Mouse (Mus musculus) cerebellum, adult 9-10 months (tissue): ENCODE measurements around the gene Myrfl.

Source experiments
- DNase-seq: peaks from one replicate; pipeline ENCODE4 v3.0.0; 2022

The Myrfl gene

GRCm38 (mm10) chr10:116750895-116751294, 145.8 kb downstream of the Myrfl start:
- no peak for DNase-seq

- DNase-seq: no peak
Measured at GRCm38 (mm10) chr10:116750062-116750461, 146.7 kb downstream of the Myrfl start.

GRCm38 (mm10) chr10:116748681-116749080, 148.0 kb downstream of the Myrfl start:
- no peak for DNase-seq

DNA sequence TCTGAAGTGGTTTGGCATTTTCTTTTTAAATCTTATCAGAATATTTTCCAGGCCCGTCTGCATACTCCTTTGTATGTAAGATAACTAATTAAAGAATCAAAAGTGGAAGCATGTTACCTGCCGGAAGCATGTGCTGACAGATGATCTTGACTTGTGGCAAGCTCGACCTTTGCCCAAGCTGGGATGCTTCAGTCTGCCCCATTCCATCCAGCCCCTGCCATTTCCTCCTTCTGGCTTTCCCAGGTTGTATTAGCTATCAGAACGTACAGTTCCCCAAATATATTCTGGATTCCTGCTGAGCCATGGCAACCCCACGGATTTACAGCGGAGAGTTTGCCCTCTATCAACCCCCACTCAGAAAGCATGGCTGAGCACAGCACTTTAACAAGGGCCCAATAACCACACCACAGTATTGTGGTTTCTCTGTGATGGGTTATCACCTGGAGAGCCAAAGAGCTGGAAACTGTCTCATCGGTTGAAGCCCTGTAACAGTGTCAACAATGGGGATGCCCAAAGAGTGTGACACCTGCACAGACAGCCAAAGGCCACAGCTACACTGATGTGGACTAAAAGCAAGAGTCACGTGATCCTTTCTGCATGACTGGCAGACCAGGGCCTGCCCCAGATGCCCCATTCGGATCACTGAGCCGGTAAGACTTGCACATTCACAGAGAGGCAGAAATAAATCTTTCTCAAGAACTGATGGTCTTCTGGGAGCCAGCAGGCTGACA, 150.3 kb downstream of the Myrfl start:
- no peak for DNase-seq

DNA sequence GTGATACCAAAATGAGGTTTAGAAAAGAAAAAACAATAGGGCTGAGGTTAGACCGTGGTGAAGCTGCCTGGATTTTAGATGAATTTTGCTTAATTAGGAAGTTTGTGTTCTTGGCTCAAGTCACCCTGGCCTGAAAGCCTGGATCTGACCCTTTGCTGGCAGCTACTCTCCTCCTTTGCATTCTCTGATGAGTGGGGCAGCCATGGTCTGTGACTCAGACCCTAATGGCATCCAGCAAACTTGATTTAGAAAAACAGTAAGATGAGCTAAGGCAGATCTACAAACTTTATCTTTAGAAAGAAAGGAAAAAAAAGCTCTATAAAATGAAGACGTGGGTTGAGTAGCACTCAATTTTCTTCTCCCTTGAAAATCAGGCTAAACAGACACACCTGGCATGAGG, 154.0 kb downstream of the Myrfl start:
- no peak for DNase-seq

- no peak for DNase-seq
Measured at GRCm38 (mm10) chr10:116742189-116742588, 154.5 kb downstream of the Myrfl start.

- DNase-seq: no peak
Measured at GRCm38 (mm10) chr10:116741343-116741742, 155.4 kb downstream of the Myrfl start.

DNA sequence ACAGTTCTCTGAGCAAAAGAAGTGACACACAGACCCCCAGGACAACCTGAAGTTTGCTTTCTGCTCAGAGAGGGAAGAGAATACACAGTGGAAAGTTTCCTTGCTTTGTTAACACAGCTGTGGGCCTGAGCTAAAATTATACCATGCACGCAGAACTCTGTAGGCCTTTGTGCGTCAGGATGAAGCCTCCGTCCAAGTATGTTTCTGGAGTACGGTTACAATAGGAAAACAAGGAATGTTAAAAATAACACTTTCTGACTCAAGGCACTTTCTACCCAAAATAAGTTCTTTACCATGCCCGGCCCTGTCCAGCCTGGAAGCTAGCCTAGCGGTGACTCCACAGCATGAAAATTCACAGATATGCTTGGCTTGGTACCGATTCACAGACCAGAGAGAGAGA, 156.6 kb downstream of the Myrfl start:
- no peak for DNase-seq

GRCm38 (mm10) chr10:116738533-116738932, 158.2 kb downstream of the Myrfl start:
- DNase-seq: no peak

DNA sequence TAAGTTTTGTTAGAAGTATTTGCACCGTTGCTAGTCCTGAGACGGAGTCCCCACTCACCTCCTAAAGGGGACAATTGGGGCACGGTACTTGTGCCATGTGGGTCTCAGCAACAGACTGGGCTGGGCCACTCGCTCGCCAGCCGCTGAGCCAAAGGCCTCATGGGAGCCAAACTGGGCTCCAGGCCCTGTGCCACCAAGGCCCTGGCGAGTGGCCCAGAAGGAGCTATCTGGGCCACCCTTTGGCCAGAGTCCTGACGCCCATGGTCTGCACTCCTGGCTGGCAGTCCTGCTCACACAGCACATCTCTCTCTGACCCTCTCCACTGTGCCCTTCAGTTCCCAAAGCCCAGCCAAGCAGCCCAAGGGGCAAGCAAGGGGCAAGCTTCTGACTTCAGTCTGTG, 161.1 kb downstream of the Myrfl start:
- peak; percentile 81 for DNase-seq

DNA sequence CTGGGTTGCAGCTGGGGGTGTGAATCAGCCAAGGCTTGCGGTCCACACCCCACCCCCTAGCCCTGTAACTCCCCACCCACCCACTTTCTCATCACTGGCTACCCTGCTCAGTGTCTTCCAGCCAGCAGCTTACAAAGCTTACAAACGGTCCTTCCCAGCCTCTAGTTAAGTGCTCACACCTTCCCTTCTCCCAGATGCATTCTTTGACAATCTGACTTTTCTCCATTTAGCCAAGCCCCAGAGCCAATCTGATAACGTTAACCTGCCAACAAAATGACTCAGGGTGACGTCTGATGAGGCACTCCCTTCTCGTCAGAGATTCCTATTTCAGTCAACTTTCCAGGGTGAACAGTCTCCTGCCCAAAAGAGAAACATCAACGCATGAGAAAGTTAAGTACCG, 163.1 kb downstream of the Myrfl start:
- DNase-seq: no peak

- DNase-seq: no peak
Measured at GRCm38 (mm10) chr10:116730033-116730652, 166.6 kb downstream of the Myrfl start.

DNA sequence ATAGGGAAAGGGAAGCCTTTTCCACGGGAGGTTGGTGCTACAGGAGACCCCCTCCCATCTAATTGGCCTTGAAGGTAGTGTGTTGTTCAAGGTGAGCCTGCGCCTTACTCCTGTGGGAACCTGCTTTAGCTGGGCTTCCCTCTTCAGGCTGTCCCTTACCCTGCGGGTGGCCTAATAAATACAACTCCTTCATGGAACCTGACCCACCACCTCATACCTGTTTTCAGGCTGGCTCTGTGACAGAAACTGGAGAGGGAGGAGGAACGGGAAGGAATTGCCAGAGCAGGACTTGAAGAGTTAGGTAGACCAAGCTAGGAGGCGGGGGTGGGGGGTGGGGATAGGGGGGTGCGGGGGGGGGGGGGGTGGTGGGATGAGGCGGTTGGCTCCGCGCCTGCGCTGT, 167.9 kb downstream of the Myrfl start:
- DNase-seq: no peak

DNA sequence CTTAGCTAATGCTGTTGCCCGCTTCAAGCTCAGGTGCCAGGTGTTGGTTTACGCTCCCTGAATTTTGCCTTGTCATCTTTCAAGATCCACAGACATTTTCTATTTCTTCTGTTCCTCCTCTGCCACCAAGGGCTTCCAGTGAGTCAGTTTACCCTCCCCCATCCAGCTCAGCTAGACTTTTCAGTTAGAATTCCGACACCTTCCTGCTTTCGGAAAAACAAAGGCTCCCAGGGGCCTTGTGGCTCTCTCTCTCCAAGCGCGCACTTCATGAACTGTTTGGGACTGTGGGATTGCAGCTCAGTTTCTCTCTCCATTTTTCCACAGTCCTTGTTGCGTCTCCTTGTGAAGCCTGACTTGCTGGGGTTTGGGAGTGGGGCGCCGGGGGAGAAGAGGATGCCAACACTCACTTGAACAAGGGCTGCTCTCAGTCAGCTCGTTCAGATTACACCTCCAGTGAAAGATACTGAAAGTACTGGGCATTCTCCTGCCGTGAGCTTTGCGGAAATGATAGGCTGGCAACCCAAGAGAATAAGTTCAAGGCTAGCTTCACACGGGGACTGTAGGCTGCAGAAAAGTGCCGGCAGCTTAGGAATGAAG, 168.9 kb downstream of the Myrfl start:
- no peak for DNase-seq
